Mouse (Mus musculus): ENCODE measurements around the gene 4930432M17Rik.

The 4930432M17Rik gene

DNA sequence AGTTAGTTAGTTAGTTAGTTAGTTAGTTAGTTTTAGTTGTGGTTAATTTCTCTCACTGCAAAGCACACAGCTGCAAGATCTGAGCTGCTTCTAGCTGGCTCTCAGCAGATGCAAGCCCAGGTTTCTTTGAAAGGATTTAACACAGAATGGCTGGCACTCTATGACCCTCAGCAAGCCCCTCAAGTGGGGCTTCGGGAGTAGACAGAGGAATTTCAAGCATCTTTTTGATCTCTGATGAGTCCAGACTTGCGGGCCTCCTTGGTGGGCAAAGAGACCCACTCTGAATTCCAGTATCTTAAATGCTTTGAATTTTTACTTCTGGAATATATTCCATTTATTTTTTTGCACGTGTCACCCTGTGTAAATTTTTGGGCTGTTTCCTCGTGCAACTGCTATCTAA lies 8.4 kb downstream of the 4930432M17Rik start:
- no peak for DNase-seq

DNA sequence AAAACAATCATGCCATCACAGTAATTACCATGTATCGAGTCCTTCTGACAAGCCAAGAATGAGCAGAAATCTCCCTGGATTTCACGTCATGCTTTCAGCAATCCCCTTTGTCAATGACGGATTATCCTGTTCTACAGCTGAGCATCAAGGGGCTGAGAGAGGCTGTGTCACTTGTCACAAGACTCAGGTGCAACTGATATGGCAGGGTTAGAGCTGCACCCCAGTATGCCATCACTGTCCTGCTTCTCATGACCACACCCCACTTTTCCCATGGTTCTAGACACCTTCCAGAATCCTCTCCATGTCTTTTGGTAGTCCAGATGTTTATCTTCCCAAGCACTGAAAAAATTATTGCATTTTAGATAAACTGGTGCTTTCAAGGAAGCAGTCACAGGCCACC lies 8.9 kb downstream of the 4930432M17Rik start:
- DNase-seq: no peak

DNA sequence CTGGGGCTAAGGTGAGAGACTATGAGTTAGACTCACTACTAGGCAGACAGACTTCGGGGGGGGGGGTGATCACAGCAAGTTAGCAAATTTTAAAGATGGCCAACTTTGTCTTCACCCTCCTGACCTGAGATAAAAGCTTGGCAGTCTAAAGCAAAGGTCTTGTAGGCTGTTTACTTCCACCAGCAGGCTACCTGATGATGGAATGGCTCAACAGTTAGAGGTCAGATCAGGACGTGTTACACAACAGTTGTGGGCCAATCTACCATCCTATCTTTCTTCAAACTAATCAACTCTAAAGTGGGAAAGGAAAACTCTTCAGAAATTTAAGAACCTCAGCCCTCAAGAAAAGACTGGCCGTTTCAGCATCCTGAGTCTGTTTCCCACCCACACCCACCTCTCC lies 9.6 kb downstream of the 4930432M17Rik start:
- no peak for DNase-seq

DNA sequence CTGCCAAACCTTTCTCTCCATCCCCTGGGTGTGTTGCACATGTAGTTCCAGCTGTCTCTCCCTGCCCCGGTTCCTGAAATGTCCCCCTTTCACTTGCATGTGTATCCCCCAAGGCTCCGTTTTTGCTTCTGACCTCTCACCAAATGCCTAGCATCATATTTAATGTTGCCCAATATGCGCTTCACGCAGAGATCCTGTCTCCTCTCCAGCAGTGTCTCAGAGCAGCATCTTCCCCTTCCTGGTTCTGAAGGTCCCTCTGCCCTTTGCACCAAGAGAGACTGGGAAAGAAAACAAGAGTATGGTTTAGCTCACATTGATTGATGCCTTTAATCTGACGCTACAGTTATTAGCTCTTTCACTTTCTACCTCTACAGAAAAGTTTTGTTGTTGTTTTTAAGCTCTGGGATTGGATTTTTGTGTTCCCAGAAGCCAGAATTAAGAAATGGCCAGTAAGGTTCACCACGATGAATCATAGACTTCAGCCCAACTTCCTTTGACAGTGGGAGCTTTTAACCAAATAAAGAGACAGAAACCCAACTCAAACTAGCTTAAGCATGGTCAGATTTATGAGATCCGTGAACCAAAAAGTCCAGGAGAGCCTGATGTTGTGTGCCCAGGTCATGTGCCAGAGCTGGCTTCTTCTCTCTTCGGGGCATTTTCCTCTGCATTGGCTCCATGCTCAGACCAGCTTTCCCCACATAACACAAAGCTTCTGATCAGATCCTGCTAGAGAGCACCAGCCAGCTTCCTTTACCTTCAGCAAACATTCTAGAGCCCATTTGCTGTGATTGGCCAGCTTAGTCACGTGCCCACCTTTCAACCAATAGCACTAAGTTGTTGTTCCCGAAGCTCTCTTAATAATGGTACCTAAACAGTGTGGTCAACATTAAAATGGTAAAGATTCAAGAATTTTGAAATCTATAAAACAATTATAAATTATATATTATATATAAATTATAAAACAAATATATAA lies 12.2 kb downstream of the 4930432M17Rik start:
- DNase-seq: no peak

DNA sequence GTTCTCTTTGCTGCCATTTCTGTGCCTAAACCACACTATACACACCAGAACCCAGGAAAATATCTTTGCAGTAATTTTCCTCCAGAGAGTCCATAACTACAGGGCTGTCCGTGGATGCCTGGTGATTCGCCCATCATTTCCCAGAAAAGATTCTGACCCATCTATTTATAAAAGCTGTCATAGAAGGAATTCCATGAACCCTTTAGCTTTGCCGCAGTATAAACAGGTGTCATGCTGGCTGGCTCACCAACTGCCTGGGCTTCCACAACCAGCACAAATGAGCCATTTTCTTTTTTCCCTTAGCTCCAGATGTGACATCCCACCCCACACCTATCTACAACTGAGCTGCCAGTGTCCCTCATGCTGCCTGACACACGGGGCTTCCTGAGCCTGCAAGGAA lies 14.0 kb downstream of the 4930432M17Rik start:
- DNase-seq: no peak

DNA sequence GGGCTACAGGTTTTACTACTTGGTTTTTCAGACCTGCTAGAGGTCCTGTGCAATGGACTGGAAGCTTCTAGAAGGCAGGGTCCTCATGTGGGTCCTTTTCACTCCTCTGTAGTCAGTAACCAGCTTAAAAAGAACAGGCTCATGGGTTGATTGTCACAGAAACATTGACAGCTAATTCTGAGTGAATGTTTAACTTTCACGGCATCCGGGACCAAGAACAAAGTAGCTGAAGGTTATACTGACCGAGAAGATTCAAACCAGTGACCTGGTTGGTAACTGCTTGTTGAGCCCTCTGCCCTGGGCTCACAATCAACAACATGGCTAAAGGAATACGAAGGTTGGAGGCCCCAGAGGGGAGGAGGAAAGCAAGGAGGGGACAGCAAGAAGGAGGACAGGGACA lies 14.4 kb downstream of the 4930432M17Rik start:
- DNase-seq: no peak

DNA sequence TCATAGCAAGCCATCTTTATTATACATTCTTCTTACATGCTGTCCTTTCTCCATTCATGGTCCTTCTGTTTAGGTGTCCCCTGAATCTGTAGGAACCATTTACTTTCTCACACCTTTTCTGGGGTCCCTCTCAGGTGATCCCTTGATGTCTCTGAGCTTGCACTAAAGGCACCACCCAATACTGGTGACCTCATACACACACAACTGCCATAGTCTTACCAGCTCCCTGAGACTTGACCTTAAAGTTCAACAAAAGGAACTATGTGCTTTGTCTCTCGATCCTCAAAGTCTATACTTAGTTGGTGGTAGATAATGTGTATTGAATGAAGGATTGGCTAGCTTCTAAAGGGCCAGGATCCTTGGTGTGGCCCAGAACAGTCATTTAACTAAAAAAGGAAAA lies 15.4 kb downstream of the 4930432M17Rik start:
- DNase-seq: no peak

DNA sequence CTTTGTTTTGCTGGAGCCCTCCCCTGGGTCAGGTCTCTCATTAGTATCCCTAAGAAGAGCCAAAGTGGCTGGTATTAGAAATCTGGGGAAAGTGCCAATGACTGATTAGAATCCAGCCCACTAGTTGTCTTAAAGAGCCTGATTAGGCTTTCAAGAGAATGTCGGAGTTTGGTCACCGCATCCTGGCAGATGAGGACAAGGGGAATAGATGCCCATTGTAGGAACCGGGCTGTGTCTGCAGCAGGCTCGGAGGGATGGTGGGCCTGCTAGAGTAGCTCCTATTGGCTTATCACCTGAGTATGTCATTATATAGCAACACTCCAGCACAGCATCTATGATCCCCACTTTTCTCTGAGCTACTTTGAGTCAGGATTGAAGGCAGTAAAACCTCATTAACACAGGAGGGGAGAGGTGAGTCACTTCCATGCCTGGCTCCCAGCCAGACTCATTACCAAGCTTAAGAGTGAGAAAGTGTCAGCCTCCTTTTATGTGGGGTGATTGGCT lies 15.9 kb downstream of the 4930432M17Rik start:
- DNase-seq: no peak

DNA sequence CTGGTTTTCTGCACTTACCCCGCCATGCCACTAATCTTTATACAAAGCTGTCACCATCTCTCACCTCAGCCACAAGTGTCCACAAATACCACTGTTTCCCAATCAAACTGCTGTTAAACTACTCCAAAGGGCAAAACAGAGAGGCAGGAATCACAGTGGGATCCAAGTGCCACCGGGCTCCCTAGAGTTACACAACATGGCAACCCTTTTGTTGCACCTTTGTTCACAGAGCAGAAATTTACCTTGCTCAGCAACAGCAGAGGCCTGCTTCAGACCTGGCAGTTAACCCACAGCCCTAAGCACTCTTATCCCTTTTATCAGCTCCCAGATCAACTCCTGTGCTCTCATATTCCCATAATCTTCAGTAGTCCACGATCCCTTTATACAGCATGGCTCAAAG lies 17.2 kb downstream of the 4930432M17Rik start:
- no peak for DNase-seq

DNA sequence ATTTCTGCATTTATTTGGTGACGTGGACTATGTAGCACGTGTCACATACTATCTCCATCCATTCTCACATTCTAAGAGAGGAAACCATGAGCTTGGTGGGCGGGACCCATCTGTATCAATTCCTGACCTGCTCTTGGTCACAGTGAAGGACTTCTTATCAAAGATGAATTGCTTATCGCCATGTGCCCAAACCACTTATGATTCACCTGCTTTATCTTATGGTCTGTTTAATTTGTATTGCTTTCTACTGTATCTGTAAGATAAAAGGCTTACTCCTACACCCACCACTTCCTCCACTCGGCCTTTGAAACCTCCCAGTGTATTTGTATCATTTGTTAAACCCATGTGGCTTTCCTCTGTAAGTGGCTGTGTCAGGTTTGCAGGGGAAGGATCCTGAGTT lies 18.5 kb downstream of the 4930432M17Rik start:
- no peak for DNase-seq

DNA sequence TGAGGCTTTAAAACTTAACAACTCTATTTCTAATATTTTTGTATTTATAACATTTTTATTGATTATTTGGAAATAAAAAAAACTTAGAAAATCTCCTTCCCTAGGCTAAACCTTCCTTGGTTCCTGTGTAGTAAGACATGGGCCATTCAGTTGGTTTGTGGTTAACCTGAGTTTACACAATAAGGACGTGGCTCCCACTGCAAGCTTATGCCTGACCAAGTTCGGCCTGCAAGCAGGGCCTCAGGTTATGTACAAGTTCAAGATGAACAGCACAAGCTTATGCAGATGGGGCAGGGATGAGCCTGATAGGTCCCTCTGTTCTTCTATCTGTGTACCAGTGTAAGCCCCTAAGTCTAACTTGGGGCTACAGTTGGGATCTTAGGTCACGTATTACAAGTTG lies 19.1 kb downstream of the 4930432M17Rik start:
- DNase-seq: no peak

DNA sequence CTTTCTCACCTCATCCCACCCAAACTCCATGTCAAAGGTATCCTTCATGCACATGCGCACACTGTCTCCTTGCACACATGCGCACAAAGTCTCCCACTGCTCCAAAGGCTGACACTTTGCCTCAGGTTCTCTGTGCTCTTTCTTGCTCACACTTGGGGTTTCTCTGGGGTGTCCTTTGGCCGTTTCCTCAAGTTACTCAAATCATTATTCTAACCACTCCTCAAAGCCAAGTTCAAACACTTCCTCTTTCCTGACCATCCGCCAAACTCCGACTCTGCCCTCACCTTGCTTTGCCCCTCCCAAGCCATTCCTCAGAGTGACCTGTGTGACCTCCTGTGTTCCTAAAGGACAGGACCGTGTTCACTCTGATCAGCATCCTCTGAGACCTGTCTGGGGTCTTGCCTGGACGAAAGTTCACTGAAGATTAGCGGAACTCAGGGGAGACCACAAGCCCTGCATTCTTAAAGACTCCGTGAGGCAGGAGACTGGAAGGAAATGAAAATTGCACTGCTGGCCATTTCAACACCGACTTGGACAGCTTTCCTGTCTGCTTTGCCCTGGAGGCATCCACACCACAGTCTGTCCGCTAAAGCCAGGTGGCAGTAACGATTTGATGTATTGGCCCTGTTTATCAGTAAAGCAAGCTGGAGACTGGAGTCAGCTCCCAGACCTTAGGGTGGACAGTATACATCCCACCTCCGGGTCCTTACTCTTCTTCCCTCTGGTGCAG lies 22.6 kb downstream of the 4930432M17Rik start:
- no peak for DNase-seq

DNA sequence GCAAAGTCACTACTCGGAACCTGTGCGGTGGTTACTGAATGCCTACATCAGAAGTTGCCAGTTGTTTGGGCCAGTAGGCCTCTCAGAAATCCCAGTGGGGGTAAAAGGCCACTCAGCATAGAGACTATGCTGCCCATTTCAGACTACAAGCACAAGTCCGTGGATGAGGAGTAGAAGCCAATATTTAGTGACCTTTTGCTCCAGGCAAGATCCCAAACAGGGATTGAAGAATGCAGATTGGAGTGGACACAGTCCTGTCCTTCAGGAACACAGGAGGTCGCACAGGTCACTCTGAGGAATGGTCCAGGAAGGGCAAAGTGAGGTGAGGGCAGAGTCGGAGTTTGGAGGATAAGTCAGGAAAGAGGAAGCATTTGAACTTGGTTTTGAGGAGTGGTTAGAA lies 23.2 kb downstream of the 4930432M17Rik start:
- DNase-seq: no peak

DNA sequence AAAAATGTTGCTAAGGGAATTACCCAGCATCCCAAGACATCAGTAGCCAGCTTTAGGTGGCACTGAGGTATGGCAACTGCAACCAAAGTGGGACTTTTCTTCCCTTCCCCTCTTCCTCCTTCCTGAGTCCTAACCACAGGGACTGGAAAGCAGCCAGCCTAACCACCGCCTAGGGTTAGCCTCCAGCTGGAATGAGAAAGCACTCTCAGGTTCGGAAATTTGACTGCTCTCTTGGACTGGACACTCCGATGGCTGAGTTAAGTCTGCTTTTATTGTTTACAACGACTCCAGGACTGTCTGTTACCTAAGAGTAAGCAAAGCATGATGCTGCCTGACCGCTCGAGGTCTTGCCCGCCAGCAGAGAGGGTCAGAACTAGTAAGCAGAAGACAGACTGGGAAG lies 26.6 kb downstream of the 4930432M17Rik start:
- DNase-seq: no peak

DNA sequence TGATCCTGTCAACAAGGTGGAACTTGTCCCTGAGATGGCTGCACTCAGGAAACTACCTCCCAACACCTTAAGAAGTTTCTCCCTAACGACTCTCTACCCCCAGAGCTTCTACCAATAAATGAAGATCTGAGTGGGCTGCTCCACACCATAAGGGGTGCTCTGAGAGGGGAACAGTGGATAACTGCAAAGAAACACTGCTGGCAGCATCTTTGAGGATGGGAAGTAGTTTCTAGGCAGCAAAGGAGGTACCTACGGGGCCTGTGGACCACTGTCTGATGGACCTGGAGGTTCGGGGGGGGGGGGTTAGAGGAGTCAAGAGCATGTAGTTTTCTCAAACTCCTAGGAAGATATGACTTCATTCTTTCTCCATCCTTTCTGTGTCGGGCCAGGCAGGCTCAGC lies 28.8 kb downstream of the 4930432M17Rik start:
- no peak for DNase-seq

DNA sequence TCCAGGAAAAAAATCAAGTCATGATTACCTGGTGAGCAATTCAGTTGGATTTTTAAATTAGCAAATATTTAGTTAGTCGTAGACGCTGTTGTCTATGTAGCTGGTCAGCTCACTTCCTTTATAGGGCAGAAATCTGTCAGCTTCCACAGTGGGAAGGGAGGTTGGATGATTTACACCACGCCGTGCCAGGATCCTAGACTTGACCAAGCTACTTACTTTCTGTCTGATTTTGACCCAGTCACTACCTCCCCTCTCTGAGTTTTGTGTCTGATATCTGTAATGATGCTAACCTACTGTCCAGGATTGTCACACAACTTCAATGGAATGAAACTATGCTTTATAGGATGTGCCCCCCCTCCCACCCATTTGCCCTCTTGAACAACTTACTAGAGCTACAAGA lies 29.3 kb downstream of the 4930432M17Rik start:
- DNase-seq: no peak

DNA sequence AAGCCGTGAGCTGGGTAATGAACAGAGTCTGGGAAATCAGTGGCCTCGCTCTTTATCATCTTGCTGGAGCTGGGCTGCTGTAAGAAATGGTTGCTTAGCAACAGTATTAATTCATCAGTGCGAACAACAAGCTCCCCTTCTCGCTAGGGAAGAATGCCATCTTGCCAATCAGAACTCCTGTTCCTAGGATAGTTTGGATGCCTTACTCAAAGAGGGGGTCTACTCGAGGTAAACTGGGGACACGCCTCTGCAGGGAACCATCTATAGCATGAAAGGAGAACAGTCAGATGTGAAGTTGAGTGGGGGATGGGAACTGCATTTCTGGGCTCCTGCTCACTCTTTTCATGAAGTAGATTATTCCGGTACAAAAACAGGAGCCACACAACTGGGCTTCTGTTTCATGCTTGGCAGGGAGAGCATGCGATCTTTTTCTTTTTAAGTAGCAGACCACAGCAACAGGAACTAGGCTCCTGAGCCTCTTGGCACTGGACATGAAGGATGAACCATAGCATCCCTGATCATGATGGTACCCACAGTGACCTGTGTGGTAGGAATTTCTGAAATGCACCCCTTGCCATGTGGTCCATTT lies 29.9 kb downstream of the 4930432M17Rik start:
- no peak for DNase-seq

DNA sequence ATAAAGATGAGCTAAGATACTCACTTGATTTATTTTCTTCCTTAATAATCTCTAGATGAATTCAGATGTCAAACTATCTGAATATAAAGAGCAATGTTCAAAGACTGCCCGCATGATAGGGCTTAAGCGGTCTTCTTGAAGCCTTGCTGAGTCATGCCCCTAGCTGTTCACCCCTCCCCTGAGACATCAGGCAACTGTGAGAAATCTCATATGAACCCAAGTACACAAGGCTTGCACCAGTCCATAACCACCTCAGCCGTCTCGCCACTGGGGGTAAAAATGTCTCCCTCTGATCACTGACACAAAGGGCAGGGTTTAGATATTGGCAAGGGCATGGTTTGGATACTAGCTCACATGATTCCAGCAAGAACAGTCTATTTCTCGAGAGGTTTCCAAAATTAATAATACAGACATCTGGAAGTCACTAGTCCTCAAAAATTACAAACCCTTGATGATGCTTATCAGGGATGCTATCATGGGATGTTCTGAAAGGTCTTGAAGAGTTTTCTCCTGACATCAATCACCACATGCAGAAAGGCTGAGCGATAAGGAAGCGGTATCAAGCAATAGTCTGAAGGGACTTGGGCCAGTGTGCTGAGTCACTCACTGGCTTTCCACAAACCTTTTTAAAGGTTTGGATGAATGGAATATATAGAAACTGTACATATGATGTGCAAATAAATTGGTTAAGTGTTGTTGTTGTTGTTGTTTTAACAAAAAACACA lies 32.8 kb downstream of the 4930432M17Rik start:
- DNase-seq: no peak

DNA sequence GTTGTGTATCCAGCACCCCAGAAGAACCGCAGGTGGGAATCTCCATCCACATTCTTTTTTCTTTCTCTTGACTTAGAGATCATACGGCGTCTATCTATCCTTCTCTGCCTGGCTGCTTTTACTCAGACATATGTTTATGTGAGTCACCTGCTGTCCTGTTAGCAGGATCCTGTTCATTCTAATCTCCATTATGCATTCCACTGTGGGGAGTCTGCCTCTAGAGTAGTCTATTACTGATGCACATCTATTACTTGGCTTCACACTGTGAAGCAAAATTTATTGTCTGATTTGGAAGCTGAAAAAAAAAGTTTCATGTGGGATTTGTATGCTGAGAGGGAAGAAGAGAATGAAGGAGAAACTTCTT lies 33.3 kb downstream of the 4930432M17Rik start:
- no peak for DNase-seq

DNA sequence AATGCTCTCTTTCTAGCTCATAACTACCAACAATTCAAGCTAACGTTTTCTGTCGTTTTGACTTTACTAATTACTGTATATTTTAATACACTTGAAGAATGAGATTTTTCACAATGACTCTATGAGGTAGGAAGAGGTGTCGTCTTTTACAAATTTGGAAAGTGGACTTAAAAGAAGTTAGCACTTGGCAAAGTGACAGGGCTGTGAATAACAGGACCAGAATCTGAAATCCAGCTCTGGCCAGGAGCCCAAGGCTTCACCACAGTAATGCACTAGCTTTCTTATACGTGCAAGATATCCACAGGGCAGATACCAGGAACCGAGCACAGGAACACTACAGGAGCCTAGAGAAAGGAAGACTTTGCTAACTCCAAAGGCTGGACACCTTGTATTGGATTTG lies 35.5 kb downstream of the 4930432M17Rik start:
- DNase-seq: no peak

DNA sequence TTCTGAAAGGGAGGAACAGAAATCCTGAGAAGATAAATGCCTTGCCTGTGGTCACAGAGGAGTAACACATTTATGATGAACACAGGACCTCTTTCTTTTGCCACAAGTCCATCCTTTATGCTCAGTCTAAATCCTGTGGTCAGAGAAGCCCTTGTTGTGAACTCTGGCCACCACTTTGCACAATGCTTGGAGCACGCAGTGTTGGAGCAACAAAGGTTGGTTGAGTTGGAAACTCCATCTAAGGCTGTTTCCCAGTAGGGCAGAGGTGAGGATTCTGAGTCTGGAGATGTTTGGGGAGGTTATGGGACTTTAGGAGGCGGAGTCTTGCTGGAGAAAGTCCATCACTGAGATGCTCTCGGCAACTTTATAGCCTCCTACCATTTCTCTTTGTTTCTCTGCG lies 36.5 kb downstream of the 4930432M17Rik start:
- no peak for DNase-seq

DNA sequence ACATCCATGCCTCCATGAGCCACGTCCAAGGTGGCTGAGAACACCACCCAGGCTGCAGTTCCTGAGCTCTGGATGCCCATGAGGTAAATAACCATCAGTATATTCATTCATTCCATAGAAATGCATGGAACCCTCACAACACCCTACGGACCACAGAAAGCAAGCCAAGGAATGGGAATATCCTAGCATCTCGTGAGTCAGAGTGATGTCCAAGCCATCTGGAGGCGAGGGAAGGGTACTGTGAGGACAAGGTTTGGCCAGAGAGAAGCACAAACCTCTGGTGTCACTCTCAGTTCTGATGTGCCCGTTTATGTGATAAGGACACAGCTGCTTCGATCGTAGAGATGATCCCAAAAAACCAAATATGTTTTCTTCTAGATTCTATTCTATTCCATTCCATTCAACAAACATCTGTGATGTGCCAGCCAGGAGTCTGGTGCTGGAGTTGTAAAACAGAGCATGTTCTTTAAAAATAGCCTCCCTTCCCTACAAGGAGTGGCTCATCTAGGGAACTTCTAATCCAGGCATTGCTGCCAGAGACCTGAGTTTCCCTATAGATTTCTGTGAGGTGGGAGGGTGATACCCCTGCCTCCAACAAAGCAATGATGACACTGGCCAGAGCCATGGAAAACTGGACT lies 40.5 kb downstream of the 4930432M17Rik start:
- no peak for DNase-seq

Data from cerebellum, adult 11-12 months (tissue).